Mouse (Mus musculus) yolk sac, embryonic 10.5 days (tissue): ENCODE results near the gene Sgms1.

Experiments
- DNase-seq: peaks from one replicate; pipeline ENCODE4 v3.0.0-alpha.2; 2017; ENCODE audit warnings: low spot score

The Sgms1 gene

GRCm38 (mm10) chr19:32356166-32356565, 33.3 kb downstream of the Sgms1 start:
- DNase-seq, result no peak

GRCm38 (mm10) chr19:32353447-32353846, 36.1 kb downstream of the Sgms1 start:
- DNase-seq, result no peak

GRCm38 (mm10) chr19:32348955-32349654, 40.4 kb downstream of the Sgms1 start:
- DNase-seq, result no peak

- DNase-seq, result no peak
Measured at GRCm38 (mm10) chr19:32347491-32347890, 42.0 kb downstream of the Sgms1 start.

- no peak for DNase-seq
Measured at GRCm38 (mm10) chr19:32346624-32347341, 42.7 kb downstream of the Sgms1 start.

GRCm38 (mm10) chr19:32346176-32346575, 43.3 kb downstream of the Sgms1 start:
- DNase-seq, result no peak

GRCm38 (mm10) chr19:32345181-32345745, 44.3 kb downstream of the Sgms1 start:
- no peak for DNase-seq

GRCm38 (mm10) chr19:32344738-32345121, 44.8 kb downstream of the Sgms1 start:
- DNase-seq, result peak; percentile 74

GRCm38 (mm10) chr19:32343937-32344737, 45.4 kb downstream of the Sgms1 start:
- no peak for DNase-seq

GRCm38 (mm10) chr19:32342436-32342835, 47.1 kb downstream of the Sgms1 start:
- DNase-seq, result no peak

GRCm38 (mm10) chr19:32341091-32341490, 48.4 kb downstream of the Sgms1 start:
- no peak for DNase-seq

GRCm38 (mm10) chr19:32340168-32340567, 49.3 kb downstream of the Sgms1 start:
- DNase-seq, result no peak

GRCm38 (mm10) chr19:32337708-32338107, 51.8 kb downstream of the Sgms1 start:
- DNase-seq, result no peak

- DNase-seq, result no peak
Measured at GRCm38 (mm10) chr19:32334751-32335150, 54.8 kb downstream of the Sgms1 start.

- no peak for DNase-seq
Measured at GRCm38 (mm10) chr19:32333544-32333943, 56.0 kb downstream of the Sgms1 start.

- DNase-seq, result no peak
Measured at GRCm38 (mm10) chr19:32332779-32333460, 56.6 kb downstream of the Sgms1 start.

- no peak for DNase-seq
Measured at GRCm38 (mm10) chr19:32330231-32330630, 59.3 kb downstream of the Sgms1 start.

- no peak for DNase-seq
Measured at GRCm38 (mm10) chr19:32329511-32329910, 60.0 kb downstream of the Sgms1 start.

GRCm38 (mm10) chr19:32328089-32328828, 61.3 kb downstream of the Sgms1 start:
- no peak for DNase-seq

- DNase-seq, result no peak
Measured at GRCm38 (mm10) chr19:32326621-32327021, 62.9 kb downstream of the Sgms1 start.

- no peak for DNase-seq
Measured at GRCm38 (mm10) chr19:32326156-32326555, 63.4 kb downstream of the Sgms1 start.
